Mouse (Mus musculus) heart, adult 2 months (tissue): ENCODE results near the gene Prmt8.

Experiments
- CTCF ChIP-seq: fragments of 200-600 bp; IDR thresholded peaks from 2 replicates; pipeline ENCODE4 v1.8.1; 2022; ENCODE audit warnings: antibody characterized with exemption, mild to moderate bottlenecking, moderate library complexity
- EP300 ChIP-seq: fragments of 200-500 bp; IDR thresholded peaks from 2 replicates; pipeline ENCODE4 v1.6.1; 2011; ENCODE audit warnings: low read depth, low read length, control low read depth; ENCODE audit not compliant: insufficient read depth
- POLR2A ChIP-seq: fragments of 200-500 bp; IDR thresholded peaks from 2 replicates; pipeline ENCODE4 v1.6.1; 2011; ENCODE audit warnings: mild to moderate bottlenecking, low read depth, low read length, control low read depth; ENCODE audit not compliant: insufficient read depth

- TF ChIP-seq CTCF (no peak), POLR2A (no peak), EP300 (no peak)
Measured at GRCm38 (mm10) chr6:127683561-127683960, 85.7 kb downstream of the Prmt8 start.
